Mouse (Mus musculus): ENCODE measurements around the gene Usp34. TPM values are rescaled to one million over a fixed set of nuclear protein-coding genes. Genes with fewer than 3 reads are reported as not detected.
"Not testable (repeated sequence)": the region's sequence is repeated elsewhere in the genome, so short reads cannot be mapped to it uniquely, and the experiment has no call there.

Usp34 gene
- polyA plus RNA-seq, 1 experiment from 2014 or later = 24.9 TPM

- H3K9ac ChIP-seq (ENCODE audit: low read length) = no peak overlapping the region
- H3K4me1 ChIP-seq (ENCODE audit: control insufficient read depth, insufficient read depth, low read length) = no peaks in the 10 kb centered on the region
- H3K27ac ChIP-seq (ENCODE audit: low read length) = no peak overlapping the region
- no peaks in the 10 kb centered on the region for H3K27me3 ChIP-seq (ENCODE audit: control insufficient read depth, insufficient read depth, low read length)
- 69% methylated on average over 2 of the region's 2 CpGs for WGBS
- no peaks in the 10 kb centered on the region; the same call in 1 of the 2 replicates for H3K36me3 ChIP-seq (ENCODE audit: control insufficient read depth, insufficient read depth, low read length)
- no peak for ATAC-seq (ENCODE audit: insufficient read depth, low FRiP score)
- H3K4me2 ChIP-seq (ENCODE audit: low read depth, low read length) = no peak overlapping the region
- H3K4me3 ChIP-seq (replicated peaks; ENCODE audit: low read length) = no peak overlapping the region
- H3K9me3 ChIP-seq (replicated peaks; ENCODE audit: control insufficient read depth, low read length) = no peaks in the 10 kb centered on the region
Observed at GRCm38 (mm10) chr11:23329413-23329812, 22.7 kb downstream of the Usp34 start.

DNA sequence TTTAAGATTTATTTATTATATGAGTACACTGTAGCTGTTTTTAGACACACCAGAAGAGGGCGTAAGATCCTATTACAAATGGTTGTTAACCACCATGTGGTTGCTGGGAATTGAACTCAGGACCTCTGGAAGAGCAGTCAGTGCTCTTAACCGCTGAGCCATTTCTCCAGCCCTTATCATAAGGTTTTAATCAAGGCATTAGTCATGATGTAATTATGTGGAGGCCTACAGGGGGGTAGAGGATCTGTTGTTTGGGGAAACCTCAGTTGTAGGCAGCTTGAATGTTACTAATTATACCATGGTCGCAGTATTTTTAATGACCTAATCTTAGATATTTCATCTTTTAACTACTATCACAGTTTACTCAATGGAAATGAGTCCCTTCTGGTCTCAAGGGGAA, 25.4 kb downstream of the Usp34 start:
- ATAC-seq (ENCODE audit: insufficient read depth, low FRiP score) = no peak
- 87% methylated on average over 3 of the region's 3 CpGs for WGBS
- H3K27ac ChIP-seq (ENCODE audit: low read length) = no peak overlapping the region

DNA sequence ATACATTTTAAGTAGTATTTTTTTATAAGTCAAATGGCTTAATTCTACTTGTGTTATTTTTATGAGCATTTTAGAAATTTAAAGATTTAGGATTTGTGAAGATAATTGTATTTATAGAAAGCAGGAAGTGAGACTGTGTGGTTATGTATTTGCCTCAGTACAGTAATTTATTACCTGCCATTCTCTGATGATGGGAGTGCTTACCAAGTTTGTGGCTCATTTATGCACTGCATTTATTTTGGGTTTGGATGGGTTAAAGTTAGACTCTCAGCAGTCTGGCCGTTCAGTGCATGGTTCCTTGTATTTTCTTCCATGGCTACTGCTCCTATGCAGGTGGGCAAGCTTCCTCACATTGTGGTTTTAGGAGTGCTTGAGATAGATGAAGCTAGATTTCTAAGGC, 28.5 kb downstream of the Usp34 start:
- Histone ChIP-seq H3K9ac (ENCODE audit: low read length) (no peak overlapping the region), H3K27ac (ENCODE audit: low read length) (no peak overlapping the region), H3K27me3 (ENCODE audit: control insufficient read depth, insufficient read depth, low read length) (no peaks in the 10 kb centered on the region), H3K9me3 (replicated peaks; ENCODE audit: control insufficient read depth, low read length) (no peaks in the 10 kb centered on the region), H3K4me3 (replicated peaks; ENCODE audit: low read length) (no peak overlapping the region), H3K4me1 (ENCODE audit: control insufficient read depth, insufficient read depth, low read length) (no peaks in the 10 kb centered on the region), H3K36me3 (ENCODE audit: control insufficient read depth, insufficient read depth, low read length) (no peaks in the 10 kb centered on the region; the same call in 1 of the 2 replicates), H3K4me2 (ENCODE audit: low read depth, low read length) (no peak overlapping the region)
- 56% methylated on average over 1 of the region's 1 CpGs for WGBS
- ATAC-seq (ENCODE audit: insufficient read depth, low FRiP score) = no peak

More for the DNA sequence above, 25.4 kb downstream of the Usp34 start:
- Histone ChIP-seq H3K36me3 (ENCODE audit: control insufficient read depth, insufficient read depth, low read length) (no peaks in the 10 kb centered on the region; the same call in 1 of the 2 replicates), H3K4me1 (ENCODE audit: control insufficient read depth, insufficient read depth, low read length) (no peaks in the 10 kb centered on the region), H3K4me3 (replicated peaks; ENCODE audit: low read length) (no peak overlapping the region), H3K27me3 (ENCODE audit: control insufficient read depth, insufficient read depth, low read length) (no peaks in the 10 kb centered on the region), H3K9ac (ENCODE audit: low read length) (no peak overlapping the region), H3K9me3 (replicated peaks; ENCODE audit: control insufficient read depth, low read length) (no peaks in the 10 kb centered on the region), H3K4me2 (ENCODE audit: low read depth, low read length) (no peak overlapping the region)

- H3K9ac ChIP-seq (ENCODE audit: low read length); ATAC-seq (ENCODE audit: insufficient read depth, low FRiP score); H3K4me2 ChIP-seq (ENCODE audit: low read depth, low read length); H3K27ac ChIP-seq (ENCODE audit: low read length); H3K36me3 ChIP-seq (ENCODE audit: control insufficient read depth, insufficient read depth, low read length); H3K27me3 ChIP-seq (ENCODE audit: control insufficient read depth, insufficient read depth, low read length); H3K4me1 ChIP-seq (ENCODE audit: control insufficient read depth, insufficient read depth, low read length); H3K4me3 ChIP-seq (replicated peaks; ENCODE audit: low read length); H3K9me3 ChIP-seq (replicated peaks; ENCODE audit: control insufficient read depth, low read length): not testable (repeated sequence)
- 72% methylated on average over 5 of the region's 5 CpGs for WGBS
Observed at GRCm38 (mm10) chr11:23357226-23357625, 50.5 kb downstream of the Usp34 start.

DNA sequence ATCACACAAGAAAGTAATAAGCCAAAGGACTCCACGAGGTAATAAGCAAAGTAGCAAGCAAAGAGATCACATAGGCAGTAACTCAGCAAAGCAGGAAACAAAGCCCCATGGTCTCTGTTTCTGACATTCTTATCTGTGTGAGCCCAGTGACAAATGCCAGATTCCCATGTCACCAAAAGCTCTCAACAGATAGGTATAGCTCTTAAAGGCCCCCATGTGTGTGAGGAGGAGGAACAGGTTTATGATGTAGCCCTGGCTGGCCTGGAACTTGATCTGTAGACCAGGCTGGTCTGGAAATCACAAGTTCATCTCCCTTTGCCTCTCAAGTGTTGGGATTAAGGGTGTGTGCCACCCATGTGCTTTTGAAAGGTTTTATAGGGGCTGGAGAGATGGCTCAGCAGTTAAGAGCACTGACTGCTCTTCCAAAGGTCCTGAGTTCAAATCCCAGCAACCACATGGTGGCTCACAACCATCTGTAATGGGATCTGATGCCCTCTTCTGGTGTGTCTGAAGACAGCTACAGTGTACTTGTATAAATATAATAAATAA, 53.1 kb downstream of the Usp34 start:
- H3K4me3 ChIP-seq (replicated peaks; ENCODE audit: low read length); H3K36me3 ChIP-seq (ENCODE audit: control insufficient read depth, insufficient read depth, low read length); H3K9me3 ChIP-seq (replicated peaks; ENCODE audit: control insufficient read depth, low read length); ATAC-seq (ENCODE audit: insufficient read depth, low FRiP score); H3K4me2 ChIP-seq (ENCODE audit: low read depth, low read length); H3K4me1 ChIP-seq (ENCODE audit: control insufficient read depth, insufficient read depth, low read length); H3K27ac ChIP-seq (ENCODE audit: low read length); H3K9ac ChIP-seq (ENCODE audit: low read length); H3K27me3 ChIP-seq (ENCODE audit: control insufficient read depth, insufficient read depth, low read length): not testable (repeated sequence)
- WGBS = 64% methylated on average over 1 of the region's 1 CpGs

- 0 out of 2 replicates have a peak, but pooled peaks cover 5% of the 10 kb centered on the region for H3K36me3 ChIP-seq (ENCODE audit: control insufficient read depth, insufficient read depth, low read length)
- no peak for ATAC-seq (ENCODE audit: insufficient read depth, low FRiP score)
- no peak overlapping the region for H3K4me2 ChIP-seq (ENCODE audit: low read depth, low read length)
Observed at GRCm38 (mm10) chr11:23362305-23362704, 55.6 kb downstream of the Usp34 start.

DNA sequence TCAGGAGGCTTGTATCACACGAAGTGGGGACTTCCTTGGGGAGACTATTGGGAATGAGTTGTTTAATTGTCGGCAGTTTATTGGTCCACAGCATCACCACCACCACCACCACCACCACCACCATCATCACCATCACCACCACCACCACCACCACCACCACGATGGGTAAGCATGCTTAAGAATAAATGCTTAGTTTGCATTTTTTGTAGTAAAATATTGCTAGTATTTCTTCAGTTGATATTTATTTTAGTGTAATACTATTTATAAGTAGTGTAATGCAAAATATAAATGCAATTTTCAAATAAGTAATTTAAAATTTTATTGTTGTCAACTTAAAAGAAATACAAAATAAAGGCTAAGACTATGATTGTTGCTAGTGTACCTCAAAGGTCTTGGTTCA, 57.7 kb downstream of the Usp34 start:
- H3K9ac ChIP-seq (ENCODE audit: low read length) = no peak overlapping the region
- 0 out of 2 replicates have a peak, but pooled peaks cover 5% of the 10 kb centered on the region for H3K36me3 ChIP-seq (ENCODE audit: control insufficient read depth, insufficient read depth, low read length)
- no peak for ATAC-seq (ENCODE audit: insufficient read depth, low FRiP score)
- no peaks in the 10 kb centered on the region for H3K4me1 ChIP-seq (ENCODE audit: control insufficient read depth, insufficient read depth, low read length)
- no peak overlapping the region for H3K4me2 ChIP-seq (ENCODE audit: low read depth, low read length)
- no peaks in the 10 kb centered on the region for H3K9me3 ChIP-seq (replicated peaks; ENCODE audit: control insufficient read depth, low read length)
- H3K4me3 ChIP-seq (replicated peaks; ENCODE audit: low read length) = no peak overlapping the region
- H3K27me3 ChIP-seq (ENCODE audit: control insufficient read depth, insufficient read depth, low read length) = no peaks in the 10 kb centered on the region
- H3K27ac ChIP-seq (ENCODE audit: low read length) = no peak overlapping the region
- 81% methylated on average over 3 of the region's 3 CpGs for WGBS

More at GRCm38 (mm10) chr11:23362305-23362704, 55.6 kb downstream of the Usp34 start:
- no peaks in the 10 kb centered on the region for H3K4me1 ChIP-seq (ENCODE audit: control insufficient read depth, insufficient read depth, low read length)
- no peak overlapping the region for H3K27ac ChIP-seq (ENCODE audit: low read length)
- H3K9ac ChIP-seq (ENCODE audit: low read length) = no peak overlapping the region
- no peaks in the 10 kb centered on the region for H3K9me3 ChIP-seq (replicated peaks; ENCODE audit: control insufficient read depth, low read length)
- no peak overlapping the region for H3K4me3 ChIP-seq (replicated peaks; ENCODE audit: low read length)
- H3K27me3 ChIP-seq (ENCODE audit: control insufficient read depth, insufficient read depth, low read length) = no peaks in the 10 kb centered on the region

DNA sequence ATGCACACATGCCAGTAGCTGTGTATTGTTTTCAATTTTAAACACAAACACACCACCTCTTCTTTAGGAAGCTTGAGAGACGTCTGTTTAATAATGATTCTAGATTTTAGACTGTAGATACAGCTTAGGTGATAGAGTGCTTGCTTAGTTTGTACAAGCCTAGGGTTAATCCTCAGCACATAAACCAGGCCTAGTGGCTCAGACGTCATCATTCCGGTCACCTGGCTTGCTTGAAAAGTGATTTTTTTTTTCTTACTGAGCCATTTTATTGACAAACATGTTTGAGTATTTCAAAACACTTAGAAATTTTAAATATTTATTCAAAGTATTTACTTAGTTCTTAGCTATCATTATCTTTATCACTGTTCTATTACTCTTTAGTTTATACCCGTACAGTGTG, 65.3 kb downstream of the Usp34 start:
- ATAC-seq (ENCODE audit: insufficient read depth, low FRiP score) = no peak
- H3K36me3 ChIP-seq (ENCODE audit: control insufficient read depth, insufficient read depth, low read length) = peaks cover 5% of the 10 kb centered on the region; the same call in 1 of the 2 replicates
- H3K27ac ChIP-seq (ENCODE audit: low read length) = no peak overlapping the region
- H3K9ac ChIP-seq (ENCODE audit: low read length) = no peak overlapping the region
- 69% methylated on average over 4 of the region's 4 CpGs for WGBS
- no peaks in the 10 kb centered on the region for H3K27me3 ChIP-seq (ENCODE audit: control insufficient read depth, insufficient read depth, low read length)
- no peak overlapping the region for H3K4me2 ChIP-seq (ENCODE audit: low read depth, low read length)
- no peaks in the 10 kb centered on the region for H3K4me1 ChIP-seq (ENCODE audit: control insufficient read depth, insufficient read depth, low read length)
- no peaks in the 10 kb centered on the region for H3K9me3 ChIP-seq (replicated peaks; ENCODE audit: control insufficient read depth, low read length)
- no peak overlapping the region for H3K4me3 ChIP-seq (replicated peaks; ENCODE audit: low read length)

GRCm38 (mm10) chr11:23372490-23372889, 65.8 kb downstream of the Usp34 start:
- no peaks in the 10 kb centered on the region for H3K9me3 ChIP-seq (replicated peaks; ENCODE audit: control insufficient read depth, low read length)
- H3K9ac ChIP-seq (ENCODE audit: low read length) = no peak overlapping the region
- H3K27ac ChIP-seq (ENCODE audit: low read length) = no peak overlapping the region
- H3K27me3 ChIP-seq (ENCODE audit: control insufficient read depth, insufficient read depth, low read length) = no peaks in the 10 kb centered on the region
- ATAC-seq (ENCODE audit: insufficient read depth, low FRiP score) = no peak
- no peaks in the 10 kb centered on the region for H3K4me1 ChIP-seq (ENCODE audit: control insufficient read depth, insufficient read depth, low read length)
- H3K4me3 ChIP-seq (replicated peaks; ENCODE audit: low read length) = no peak overlapping the region
- H3K4me2 ChIP-seq (ENCODE audit: low read depth, low read length) = no peak overlapping the region
- peaks cover 5% of the 10 kb centered on the region; the same call in 1 of the 2 replicates for H3K36me3 ChIP-seq (ENCODE audit: control insufficient read depth, insufficient read depth, low read length)

Data from stomach, embryonic 16.5 days (tissue).